Mouse (Mus musculus) gastrocnemius, adult 18-20 months (tissue): ENCODE results near the gene Ccdc169. TPM values are rescaled to one million over a fixed set of nuclear protein-coding genes. Genes with fewer than 3 reads are reported as not detected.

Source experiments
- DNase-seq: peaks from one replicate; pipeline ENCODE4 v3.0.0; 2021; ENCODE audit warnings: low spot score
- total RNA-seq, 2 experiments: library from RNA; stranded (reverse); gene quantifications; 2 replicates each; pipeline ENCODE4 v1.2.3; 2021

Gene Ccdc169
- total RNA-seq, 2 experiments from 2014 or later = not detected

DNA sequence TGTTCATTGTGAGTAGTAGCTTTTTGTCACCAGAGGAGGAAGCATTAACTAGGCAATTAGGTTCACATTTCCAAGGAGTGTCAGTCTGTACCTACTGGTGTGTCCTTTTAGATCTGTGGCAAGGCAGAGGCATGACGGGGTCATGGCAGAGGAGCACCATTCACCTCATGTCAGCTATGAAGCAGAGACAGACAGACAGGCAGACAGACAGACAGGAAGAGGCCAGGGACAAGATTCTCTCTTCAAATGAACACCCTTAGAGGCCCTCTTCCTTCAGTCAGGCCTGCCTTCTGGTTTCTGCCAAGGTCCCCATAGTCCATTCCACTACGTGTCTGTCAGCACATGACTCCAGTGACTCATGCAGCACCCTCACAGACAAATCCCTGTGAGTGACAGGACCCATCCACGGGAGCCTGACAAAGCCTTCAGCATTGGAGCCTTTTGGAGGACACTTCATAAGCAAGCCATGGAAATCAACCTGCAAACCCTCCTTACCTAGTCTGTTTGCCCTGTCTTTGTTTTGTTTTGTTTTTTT, 14.7 kb upstream of the Ccdc169 start:
- no peak for DNase-seq

- no peak for DNase-seq
Measured at GRCm38 (mm10) chr3:55123064-55123463, 14.1 kb upstream of the Ccdc169 start.

DNA sequence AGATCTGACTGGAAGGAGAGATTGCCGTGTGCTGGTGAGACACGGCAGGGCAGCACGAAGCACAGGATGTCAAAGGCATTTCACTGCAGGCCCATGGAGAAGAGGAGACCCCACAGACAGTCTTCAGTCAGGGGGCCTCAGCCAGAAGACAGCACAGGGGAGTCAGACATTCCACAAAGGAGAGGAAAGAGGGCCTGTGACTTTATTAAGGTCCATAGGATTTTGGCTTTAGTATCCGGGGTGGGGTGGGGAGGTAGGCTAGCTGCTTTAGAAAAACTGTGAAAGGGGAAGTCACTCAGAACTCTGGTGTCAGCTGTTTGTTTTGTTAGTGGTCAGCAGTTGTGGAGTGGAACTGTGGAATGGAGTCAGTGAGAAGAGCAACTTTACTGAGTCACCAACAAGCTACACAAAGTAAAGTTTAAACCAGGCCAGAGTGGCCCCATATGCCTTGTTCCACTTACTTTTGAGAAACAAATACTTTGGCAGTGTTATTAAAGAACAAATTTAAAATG, 7.9 kb upstream of the Ccdc169 start:
- no peak for DNase-seq

GRCm38 (mm10) chr3:55131576-55132233, 5.4 kb upstream of the Ccdc169 start:
- DNase-seq = no peak

- DNase-seq = no peak
Measured at GRCm38 (mm10) chr3:55139837-55140236, 2.7 kb downstream of the Ccdc169 start.

GRCm38 (mm10) chr3:55141401-55141800, 4.3 kb downstream of the Ccdc169 start:
- DNase-seq = no peak

DNA sequence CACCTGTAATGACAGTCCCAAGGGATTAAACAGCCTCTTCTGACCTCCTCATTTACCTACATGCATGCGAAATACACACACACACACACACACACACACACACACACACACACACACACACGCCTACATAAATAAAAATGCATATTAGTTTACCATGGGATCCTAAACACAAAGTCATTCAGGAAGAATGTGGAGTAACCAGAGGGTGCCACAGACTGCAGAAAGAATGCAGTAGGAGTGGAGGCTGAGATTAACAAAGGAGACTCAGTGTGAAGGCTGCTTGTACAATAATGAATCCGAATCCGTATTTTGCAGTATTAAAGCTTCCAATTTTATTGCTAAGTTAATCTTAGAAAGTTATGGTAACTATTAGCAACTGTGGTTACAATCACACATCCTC, 7.8 kb downstream of the Ccdc169 start:
- no peak for DNase-seq

- no peak for DNase-seq
Measured at GRCm38 (mm10) chr3:55146441-55146840, 9.3 kb downstream of the Ccdc169 start.

- no peak for DNase-seq
Measured at GRCm38 (mm10) chr3:55147156-55147555, 10.0 kb downstream of the Ccdc169 start.

GRCm38 (mm10) chr3:55148091-55148490, 11.0 kb downstream of the Ccdc169 start:
- no peak for DNase-seq

DNA sequence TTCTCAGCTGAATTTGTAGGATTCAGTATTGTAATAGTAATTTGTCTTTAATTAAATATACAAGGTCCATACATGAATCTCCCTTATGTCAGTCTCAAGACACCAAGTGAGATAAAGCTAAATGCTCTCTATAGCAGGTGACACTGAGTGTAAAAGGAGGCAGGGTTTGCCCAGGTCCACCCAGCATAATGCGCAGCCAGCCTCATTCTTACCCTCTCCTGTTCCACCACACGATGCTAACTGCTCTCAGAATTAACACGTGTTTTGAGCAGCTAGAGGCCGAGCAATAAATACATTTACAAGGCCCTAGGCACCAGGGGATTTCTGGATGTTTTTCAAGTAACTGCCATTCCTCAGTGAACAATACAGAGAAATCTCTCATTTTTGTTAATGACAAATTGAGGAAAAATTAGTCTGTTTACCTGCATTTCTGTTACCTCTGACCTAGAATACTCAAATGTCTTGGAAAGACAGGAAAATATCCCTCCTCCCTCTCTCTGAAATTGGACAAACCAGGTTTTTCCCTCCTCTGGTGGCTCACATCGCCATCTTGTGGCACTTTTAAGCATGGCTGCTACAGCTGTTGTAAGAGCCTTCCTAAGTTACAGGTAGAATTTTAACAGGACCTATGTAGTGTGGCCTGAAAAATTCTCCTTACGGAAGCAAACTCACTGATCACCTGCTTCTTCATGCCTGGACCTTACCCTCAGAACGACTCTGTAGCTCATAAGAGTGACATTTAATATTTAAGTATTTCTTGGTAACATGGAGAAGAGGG, 14.7 kb downstream of the Ccdc169 start:
- DNase-seq = peak; percentile 45

GRCm38 (mm10) chr3:55152673-55153334, 15.7 kb downstream of the Ccdc169 start:
- DNase-seq = no peak

DNA sequence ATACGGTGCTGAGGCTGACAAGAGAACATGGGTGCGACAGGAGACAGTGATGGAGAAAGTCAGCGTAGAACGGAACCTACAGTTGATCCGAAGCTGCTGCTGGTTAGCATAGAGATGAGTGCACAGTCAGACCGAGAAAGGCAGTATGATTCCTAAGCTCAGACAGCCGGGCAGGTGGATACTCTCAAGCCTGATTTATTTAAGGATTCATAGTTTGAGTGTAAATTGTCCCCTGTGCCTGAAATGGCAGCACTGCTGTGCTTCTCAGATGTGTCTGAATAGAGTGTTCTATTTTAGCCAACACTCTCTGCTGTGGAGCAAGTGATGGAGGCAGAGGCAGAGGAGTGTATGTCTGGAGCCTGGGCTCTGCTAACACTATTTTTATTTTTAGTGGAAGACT, 17.0 kb downstream of the Ccdc169 start:
- no peak for DNase-seq

- no peak for DNase-seq
Measured at GRCm38 (mm10) chr3:55157413-55157812, 20.3 kb downstream of the Ccdc169 start.

- no peak for DNase-seq
Measured at GRCm38 (mm10) chr3:55161144-55161543, 24.0 kb downstream of the Ccdc169 start.

- no peak for DNase-seq
Measured at GRCm38 (mm10) chr3:55163510-55163909, 26.4 kb downstream of the Ccdc169 start.

DNA sequence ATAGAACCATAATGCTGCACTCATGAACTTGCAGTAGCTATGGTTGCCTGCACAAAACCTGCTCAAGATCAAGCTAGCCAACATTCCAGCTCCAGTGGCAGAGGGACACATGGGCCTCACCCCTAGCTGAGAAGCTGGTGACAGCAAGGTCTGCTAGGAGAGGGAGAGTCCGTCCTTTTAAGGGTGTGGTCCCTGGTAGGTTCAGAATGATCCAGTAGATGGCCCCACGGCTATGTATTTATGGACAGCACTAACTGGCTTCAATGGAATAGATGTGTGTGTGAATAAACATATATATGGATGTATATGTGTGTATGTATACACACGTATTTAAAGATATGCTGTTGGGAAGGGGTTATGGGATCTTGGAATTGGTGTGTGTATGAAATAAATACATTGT, 35.3 kb downstream of the Ccdc169 start:
- no peak for DNase-seq

DNA sequence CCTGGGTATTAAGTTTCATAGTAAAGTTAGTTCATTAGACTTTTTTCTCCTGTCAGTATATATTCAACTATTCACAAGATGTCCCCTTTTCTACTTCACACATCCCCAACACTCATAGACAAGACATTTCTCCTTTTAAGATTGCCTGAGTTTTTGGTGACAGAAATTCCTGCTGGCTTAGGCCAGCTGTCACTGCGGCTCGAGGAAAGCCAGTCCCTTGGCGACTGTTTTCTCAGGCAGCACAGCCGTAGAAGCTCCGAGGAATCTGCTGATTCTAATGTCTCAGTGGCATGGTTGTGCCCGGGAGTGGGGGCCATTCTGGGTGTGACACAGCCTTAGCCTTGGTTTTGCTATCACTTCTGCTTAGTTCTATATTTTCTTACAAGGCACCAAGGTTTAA, 40.1 kb downstream of the Ccdc169 start:
- no peak for DNase-seq

- DNase-seq = no peak
Measured at GRCm38 (mm10) chr3:55181766-55182165, 44.6 kb downstream of the Ccdc169 start, which contains the start of gene Sohlh2. Sohlh2 (plus strand) TSS chr3:55182028.

GRCm38 (mm10) chr3:55191668-55192067, 54.5 kb downstream of the Ccdc169 start:
- DNase-seq = no peak

DNA sequence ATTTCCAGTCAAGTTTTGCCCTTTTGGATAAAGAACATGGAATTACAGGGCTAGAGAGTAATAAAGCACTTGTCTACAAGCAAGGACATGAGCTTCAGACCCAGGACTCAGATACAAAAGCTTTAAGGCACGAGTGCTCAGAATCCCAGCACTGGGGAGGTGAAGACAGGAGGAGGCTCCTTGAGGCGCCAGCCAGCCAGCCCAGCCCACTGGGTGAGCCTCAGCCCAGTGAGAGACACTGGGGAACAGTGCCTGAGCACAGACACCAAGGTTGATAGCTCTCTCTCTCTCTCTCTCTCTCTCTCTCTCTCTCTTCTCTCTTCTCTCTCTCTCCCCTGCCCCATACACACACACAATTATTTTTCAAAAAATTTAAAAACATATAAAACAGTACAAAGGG, 56.2 kb downstream of the Ccdc169 start:
- no peak for DNase-seq

GRCm38 (mm10) chr3:55194792-55195191, 57.7 kb downstream of the Ccdc169 start:
- DNase-seq = no peak
